Mouse (Mus musculus) embryonic stem cell, embryonic (primary cell): ENCODE measurements around the gene E130311K13Rik.

Experiments used
- CTCF ChIA-PET, 4 experiments: fragments of 300-600 bp in 2 of 4; fragments of 350-600 bp in 2 of 4; sonication (Branson Sonifier 250); formaldehyde crosslinking; loops; one replicate each; lab custom pipeline; 2022; ENCODE audit warnings: inconsistent platforms in 2 of 4; lab: Charles Lee
- POLR2A ChIA-PET, 4 experiments: fragments of 300-600 bp in 2 of 4; fragments of 350-600 bp in 2 of 4; sonication (Branson Sonifier 250); formaldehyde crosslinking; loops; one replicate each; lab custom pipeline; 2022; ENCODE audit warnings: antibody characterized with exemption in 4 of 4, inconsistent platforms in 1 of 4; lab: Charles Lee

E130311K13Rik gene

DNA sequence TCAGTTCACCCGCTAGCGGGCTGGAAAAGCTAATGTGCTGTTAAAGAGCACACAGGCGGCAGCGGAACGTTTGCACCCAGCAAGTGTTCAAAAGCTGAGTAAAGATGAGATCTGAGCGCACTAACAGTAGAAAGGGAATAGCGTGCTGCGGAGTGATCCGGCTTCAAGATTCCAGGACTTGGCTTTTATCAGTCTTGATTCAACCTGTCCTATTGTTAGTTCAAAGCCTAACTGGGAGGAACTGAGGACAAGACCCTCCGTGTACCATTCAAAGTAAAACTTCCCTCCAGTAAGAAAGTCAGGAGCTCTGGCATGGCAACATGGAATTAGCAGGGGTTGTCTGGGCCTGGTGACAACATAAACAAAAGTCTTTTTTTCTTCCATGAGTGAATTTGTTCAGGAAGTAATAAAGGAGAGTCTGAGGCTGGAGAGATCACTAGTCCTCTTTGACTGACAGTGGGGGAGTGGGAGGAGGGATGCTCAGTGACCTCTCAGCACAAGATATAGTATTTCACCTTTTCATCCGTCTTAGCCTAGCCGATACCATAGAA is 29.2 kb downstream of the E130311K13Rik start:
- POLR2A ChIA-PET, result interaction anchor here in 3 of 4 experiments (0.7 to 3.0 kb wide), 5 partner anchors 11 to 31 kb away, joined by 4 to 15 read pairs (median 6); partner anchors contain the start of gene E130311K13Rik (in 2 of the 3)
- CTCF ChIA-PET, result no interaction called here

DNA sequence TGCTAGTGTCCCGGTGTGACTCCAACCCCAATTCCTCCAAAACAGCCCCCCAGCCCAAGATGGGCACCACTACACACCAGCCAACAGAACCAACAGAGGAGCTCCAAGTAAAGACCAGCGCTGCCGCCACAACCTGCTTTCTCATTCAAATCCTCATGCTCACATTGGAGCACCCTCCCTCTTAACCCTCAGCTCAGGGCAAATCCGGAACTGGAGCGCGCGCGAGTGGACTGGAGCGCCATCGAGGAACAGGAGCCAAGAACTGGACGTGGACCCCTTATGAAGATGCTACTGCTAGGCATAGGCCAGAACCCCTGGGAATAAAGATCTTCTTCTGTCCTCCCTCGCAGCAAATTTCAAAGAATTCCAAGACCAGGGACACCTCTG is 30.0 kb downstream of the E130311K13Rik start, which contains the start of gene Plch1:
Gene Plch1, minus strand, starts transcription at position 164 of the 387 bp plus-strand sequence.
- CTCF ChIA-PET, result no interaction called here
- POLR2A ChIA-PET, result interaction anchor here in 3 of 4 experiments (0.5 to 3.0 kb wide), 15 partner anchors 9 to 77 kb away, joined by 3 to 15 read pairs (median 6); partner anchors contain the start of genes E130311K13Rik (in 2 of the 3), Gmps (in 1 of the 3) and Slc33a1 (in 1 of the 3)

DNA sequence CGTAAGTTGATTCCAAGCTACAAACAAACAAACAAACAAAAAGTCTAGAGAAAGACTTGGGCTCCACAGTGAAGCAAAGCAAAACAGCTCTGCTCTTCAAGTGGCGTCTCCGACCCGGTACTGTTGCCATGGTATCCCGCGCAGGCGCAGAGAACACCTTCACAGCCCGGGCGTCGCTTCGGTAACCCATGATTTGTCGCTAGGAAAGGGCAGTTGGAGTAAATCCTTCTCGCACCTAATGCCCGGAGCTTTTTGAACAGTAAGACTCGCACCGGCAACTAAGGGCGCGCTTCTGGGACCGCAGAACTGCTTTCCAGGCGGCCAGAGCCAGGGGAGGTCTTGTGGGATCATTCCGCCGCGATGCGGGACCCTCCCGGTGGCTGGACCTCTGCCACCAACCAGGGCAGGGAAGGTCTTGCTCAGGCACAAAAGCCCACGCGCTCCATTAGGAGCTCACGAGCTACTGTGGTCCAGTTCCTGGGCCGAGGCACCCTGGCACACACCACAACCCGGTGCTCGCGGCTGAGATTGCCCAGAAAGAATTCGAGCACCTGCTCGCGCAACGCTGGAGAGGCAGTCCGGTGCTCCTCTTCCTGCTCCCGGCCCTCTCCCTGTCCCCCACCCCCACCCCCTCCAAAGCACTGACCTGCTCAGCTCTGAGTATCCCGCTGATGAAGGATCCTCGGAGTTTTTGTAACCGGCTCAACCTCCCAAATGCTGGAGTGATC is 30.5 kb downstream of the E130311K13Rik start:
- CTCF ChIA-PET, result interaction anchor here in 2 of 4 experiments (1.0 to 1.1 kb wide), 2 partner anchors 18 to 29 kb away, joined by 3 to 5 read pairs; no protein-coding TSS in a partner anchor
- POLR2A ChIA-PET, result interaction anchor here in 3 of 4 experiments (0.6 to 3.0 kb wide), 18 partner anchors 8 to 574 kb away, joined by 3 to 15 read pairs (median 4); partner anchors contain the start of genes E130311K13Rik (in 2 of the 3), Gmps (in 2 of the 3) and Slc33a1 (in 1 of the 3)

DNA sequence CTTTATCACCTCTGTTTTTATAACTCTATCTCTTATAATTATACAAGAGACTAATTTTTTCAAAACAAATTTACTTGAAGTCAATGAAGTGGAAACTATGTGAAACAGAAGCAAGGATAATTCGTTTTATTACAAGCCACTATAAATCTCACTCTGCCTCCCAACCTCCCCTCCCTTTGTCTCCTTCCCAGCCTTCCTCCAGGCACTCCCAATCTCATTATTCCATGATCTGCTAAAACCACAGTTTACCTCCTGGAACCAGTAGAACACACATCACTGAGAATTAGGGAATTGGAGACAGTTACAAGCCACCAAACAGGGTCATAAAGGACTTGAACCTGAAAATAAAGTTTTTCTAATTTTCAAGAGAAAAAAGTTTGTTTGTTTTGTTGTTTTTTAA is 32.1 kb downstream of the E130311K13Rik start:
- ChIA-PET CTCF (no interaction called here), POLR2A (interaction anchor here in 1 of 4 experiments (1.0 kb wide), 1 partner anchor 13 kb away, joined by 3 read pairs; no protein-coding TSS in a partner anchor)

DNA sequence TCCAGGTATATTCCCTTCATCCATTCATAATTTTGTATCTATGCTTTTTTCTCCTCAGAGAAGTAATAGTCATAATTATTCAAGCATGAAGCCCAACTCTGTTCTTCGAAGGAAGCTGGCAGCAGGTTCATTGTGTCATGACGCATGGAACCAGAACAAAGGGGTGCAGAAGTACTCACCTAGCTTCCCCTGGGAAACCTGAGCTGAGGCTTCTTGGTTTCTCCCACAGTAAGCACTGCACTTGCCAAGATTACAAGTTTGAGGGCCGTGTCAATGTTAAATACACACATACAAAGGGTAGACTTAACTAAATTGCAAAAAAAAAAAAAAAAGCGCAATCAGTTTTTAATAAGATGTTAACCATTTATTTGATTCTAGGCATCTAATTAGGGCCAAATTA is 33.0 kb downstream of the E130311K13Rik start:
- CTCF ChIA-PET, result no interaction called here
- POLR2A ChIA-PET, result no interaction called here

DNA sequence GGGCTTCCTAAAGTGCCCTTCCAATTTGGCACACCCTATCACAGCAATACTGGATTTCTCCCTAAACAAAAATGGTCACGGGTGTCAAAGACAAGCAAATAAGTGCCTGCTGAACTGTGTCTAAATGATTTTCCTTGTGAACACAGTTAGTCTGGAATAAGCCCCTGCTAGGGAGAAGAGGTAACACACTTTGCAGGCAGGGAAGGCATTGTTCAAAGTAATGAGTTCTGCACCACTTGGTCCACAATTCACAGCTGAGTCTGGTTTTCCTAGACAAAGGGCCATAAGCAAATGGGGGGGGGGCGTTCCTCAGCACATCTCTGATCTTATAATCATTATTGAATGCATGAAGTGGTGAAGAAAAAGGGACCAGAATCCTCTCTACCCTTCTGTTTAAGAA is 33.5 kb downstream of the E130311K13Rik start:
- CTCF ChIA-PET, result interaction anchor here in 1 of 4 experiments (0.6 kb wide), 1 partner anchor 598 kb away, joined by 3 read pairs; no protein-coding TSS in a partner anchor

DNA sequence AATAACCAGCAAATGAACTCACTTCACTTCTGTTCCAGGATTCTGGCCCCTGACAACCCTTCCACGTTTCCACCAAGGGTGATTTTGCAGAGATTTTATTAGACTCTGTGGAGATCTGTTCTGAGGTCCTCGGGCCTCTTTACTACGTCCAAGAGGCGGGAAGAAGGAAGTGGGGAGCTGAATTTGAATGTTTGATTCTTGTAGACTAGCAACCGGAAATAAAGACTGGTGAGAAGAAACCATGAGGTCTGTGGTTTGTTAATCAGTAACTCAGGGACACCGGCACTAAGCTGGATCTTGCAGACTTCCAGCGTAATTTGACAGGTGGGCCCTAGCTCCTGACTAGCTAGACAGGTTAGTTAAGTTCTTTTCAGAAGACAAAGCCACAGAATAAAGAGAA is 35.6 kb downstream of the E130311K13Rik start:
- CTCF ChIA-PET, result no interaction called here
- POLR2A ChIA-PET, result no interaction called here

More for the DNA sequence above, 33.5 kb downstream of the E130311K13Rik start:
- POLR2A ChIA-PET, result interaction anchor here in 1 of 4 experiments (0.6 kb wide), 1 partner anchor 17 kb away, joined by 5 read pairs; no protein-coding TSS in a partner anchor

DNA sequence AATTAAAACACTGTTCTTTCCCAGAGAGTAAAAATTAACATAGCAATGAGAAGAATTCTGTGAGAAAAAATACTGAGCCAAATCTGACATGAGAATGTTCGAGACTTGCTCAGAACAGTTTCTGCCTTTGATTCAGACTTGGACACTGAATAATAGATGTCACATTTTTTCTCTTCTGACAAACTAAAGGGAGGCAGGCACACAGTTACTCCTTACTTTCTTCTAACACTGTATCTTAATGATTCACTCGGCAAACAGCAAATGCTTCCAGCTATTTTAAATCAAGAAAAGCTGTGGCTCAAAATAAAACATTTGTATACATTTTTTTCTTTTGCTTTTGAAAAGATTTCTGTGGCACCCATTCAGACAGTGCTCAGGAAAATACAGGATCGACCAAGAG is 37.1 kb downstream of the E130311K13Rik start:
- POLR2A ChIA-PET, result no interaction called here
- CTCF ChIA-PET, result no interaction called here

DNA sequence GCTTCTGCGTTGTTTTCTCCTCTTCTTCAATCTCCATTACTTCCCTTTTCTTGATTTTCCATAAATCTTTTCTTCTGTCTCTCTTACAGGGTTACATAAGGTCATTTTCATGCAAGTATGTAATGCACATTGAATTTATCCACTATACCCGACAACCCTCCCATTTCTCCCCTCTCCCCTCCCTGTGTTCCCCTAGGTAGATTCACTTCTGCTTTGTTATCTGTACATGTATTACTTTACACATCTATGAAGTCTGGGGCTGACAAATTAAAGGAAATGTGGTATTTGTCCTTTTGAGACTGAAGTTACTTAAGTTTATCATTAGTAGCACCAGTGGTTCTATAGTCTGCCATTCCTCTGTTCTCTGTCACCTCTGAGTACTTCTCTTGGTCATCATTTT is 48.2 kb downstream of the E130311K13Rik start:
- POLR2A ChIA-PET, result no interaction called here
- CTCF ChIA-PET, result no interaction called here

DNA sequence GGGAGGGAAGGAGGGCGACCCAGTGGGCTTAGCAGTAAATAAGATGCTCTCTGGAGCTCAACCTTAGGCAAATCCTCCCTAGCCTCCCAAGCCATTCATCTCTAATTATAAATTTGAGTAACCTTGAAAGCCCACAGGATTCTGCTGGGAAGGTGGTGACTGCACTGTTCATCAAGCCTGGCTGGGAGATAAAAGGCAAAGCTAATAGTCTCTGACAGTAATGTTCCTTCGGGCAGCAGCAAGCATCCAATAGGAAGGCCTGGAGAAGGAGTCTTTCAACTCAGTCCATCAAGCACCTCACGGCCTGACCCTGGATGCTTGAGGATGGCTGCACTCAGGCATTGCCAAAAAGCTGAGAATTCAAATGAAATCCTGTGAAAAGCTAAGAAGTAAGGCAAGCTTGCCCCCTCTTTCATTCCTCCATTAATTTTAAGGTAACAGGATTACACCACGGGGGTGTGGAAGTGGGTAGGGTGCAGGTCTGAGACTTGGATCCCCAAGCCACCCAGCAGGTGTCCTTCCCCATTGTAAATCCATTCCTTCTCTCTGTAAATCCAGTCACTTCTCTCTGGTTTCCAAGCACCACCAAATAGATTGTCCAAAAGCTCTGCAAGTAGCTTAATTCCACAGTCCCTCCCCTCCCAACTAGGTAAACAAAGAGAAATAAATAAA is 50.1 kb downstream of the E130311K13Rik start:
- ChIA-PET CTCF (interaction anchor here in 1 of 4 experiments (1.5 kb wide), 1 partner anchor 41 kb away, joined by 3 read pairs; no protein-coding TSS in a partner anchor), POLR2A (interaction anchor here in 1 of 4 experiments (0.6 kb wide), 1 partner anchor 113 kb away, joined by 3 read pairs; no protein-coding TSS in a partner anchor)

DNA sequence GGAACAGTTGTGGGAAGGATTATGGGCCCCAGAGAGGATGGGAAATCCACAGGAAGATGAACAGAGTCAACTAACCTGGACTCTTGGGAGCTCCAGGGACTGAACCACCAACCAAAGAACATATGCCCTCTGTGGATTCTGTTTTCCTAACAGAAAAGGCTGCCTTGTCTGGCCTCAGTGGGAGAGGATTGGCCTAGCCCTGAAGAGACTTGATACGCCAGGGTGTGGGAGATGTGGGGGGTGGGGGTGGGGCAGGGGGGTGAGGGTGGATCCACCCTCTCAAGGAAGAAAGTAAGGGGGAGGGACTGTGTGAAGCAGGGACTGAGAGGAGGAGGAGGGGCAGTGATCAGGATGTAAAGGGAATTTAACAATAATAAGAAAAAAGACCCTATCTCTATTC is 56.5 kb downstream of the E130311K13Rik start:
- ChIA-PET POLR2A (no interaction called here), CTCF (no interaction called here)

DNA sequence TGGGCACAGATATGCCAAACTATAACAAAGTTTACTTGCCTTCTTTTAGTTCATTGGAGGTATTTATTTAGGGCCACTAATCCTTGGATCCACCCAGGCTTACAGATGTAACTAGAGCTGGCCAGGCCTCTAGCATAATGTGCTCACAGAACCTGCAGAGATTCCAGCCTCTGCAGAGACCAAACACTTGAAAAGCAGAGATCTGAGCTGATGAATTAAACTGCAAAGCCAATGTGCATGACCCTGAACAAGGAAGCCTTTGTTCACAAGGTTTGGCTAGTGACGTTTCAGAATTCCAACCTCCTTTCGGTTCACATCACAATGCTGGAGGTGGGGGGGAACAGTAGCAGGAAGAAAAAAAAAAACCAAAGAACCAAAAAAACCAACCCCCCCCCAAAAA is 58.0 kb downstream of the E130311K13Rik start:
- POLR2A ChIA-PET, result no interaction called here
- CTCF ChIA-PET, result no interaction called here

DNA sequence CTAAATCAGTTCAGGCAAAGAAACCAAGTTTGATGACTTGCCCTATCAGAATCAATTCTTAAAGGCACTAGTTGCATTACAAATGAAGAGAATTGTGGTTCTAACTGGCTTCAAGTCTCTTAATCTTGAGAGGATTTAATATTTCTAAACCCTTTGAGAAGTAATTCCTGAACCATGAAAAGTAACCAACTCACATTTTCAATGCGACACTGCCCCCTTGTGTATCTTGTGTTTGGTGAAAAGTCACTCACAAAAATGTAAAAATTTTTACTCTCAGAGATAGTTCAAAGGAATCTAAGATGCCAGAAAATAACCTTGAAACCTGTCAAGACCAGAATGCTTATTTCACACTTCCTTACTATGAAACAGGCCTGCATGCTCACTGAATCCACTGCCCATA is 61.0 kb downstream of the E130311K13Rik start:
- POLR2A ChIA-PET, result no interaction called here
- CTCF ChIA-PET, result no interaction called here

DNA sequence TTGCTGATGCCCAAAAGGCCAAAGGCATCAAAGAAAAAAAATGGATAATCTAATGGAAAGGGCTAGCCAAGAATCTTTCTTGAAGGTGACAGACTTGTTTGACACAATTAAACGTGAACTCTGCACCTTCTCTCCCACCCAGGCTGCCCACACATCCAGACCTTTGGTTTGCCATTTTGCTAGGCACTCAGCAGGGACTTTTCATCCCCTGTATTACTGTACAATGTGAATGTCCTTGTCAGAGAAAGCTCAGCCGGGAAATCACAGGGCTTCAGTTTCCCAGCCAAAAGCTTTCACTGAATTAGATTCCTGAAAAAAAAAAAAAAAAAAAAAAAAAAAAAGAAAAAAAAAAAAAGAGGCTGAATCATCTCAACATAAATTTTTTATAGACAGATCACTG is 64.2 kb downstream of the E130311K13Rik start:
- CTCF ChIA-PET, result no interaction called here
- POLR2A ChIA-PET, result interaction anchor here in 1 of 4 experiments (0.6 kb wide), 1 partner anchor 504 kb away, joined by 8 read pairs; no protein-coding TSS in a partner anchor
